Mouse (Mus musculus) c-Kit-negative CD71-positive TER-119-positive erythroid progenitor cells, embryonic 14.5 days (primary cell): ENCODE measurements around the gene Wfikkn2.

Experiments
- DNase-seq: peaks from one replicate; pipeline ENCODE4 v3.0.0-alpha.2; 2013; ENCODE audit warnings: low read depth, low spot score

Gene Wfikkn2

GRCm38 (mm10) chr11:94196311-94196710 is 49.5 kb downstream of the Wfikkn2 start:
- no peak for DNase-seq

DNA sequence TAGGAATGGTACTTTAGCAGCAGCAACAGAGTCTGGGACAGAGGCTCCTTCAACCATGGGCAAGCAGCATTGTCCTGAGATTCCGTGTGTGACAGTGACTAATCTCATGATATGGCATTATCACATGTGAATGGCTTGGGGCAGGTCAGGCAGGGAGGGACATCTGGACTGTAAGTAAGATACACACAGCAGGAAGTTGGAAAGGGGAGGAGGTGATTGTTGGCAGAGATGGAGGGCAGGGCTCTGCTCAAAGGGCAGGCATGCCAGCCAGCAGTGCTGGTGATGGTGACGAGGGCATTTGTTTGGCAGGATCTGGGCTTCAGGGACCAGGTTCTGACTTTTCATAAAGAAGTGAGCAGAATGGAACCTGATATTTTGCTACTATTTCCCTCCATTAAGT is 52.7 kb downstream of the Wfikkn2 start:
- DNase-seq, result no peak

DNA sequence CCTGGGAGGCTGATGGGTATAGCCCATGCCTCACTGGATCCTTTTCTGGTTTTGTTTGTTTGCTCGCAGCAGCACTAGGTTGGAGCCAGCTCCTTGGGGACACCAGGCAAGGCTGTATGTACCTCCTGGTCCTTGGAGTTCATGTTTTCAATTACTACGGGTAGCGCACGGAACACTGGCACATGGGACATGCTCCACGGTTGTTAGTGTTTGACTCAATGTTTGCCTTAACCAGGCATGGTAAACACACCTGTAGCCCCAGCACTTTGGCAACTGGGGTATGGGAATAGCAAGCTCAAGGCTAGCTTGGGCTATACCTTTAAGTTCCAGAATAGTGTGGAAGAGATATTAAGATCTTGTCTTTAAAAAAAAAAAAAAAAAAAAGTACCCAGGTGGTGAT is 55.1 kb downstream of the Wfikkn2 start:
- DNase-seq, result no peak

DNA sequence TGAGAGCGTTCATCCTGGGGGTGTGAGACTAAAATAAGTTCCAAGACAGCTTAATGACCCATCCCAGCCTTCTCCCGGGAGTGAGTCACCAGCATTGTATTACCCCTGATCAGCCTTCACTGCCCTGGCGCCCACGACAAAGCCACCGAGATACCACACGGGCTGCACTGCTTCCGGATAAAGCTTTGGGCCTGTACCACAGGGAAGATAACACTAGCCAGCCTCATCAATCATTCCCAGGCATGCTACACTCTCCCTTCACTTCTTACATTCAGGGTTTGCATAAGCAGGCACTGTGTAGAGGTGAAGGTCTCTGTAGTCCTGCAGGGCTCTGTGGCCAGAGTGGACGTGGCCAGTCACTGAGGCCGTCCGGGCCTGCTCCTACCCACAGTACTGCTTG is 56.2 kb downstream of the Wfikkn2 start:
- no peak for DNase-seq
